Mouse (Mus musculus): ENCODE measurements around the gene Eef1akmt3. TPM values are rescaled to one million over a fixed set of nuclear protein-coding genes. Genes with fewer than 3 reads are reported as not detected.
"Not testable (repeated sequence)": the region's sequence is repeated elsewhere in the genome, so short reads cannot be mapped to it uniquely, and the experiment has no call there.

Gene Eef1akmt3
- polyA plus RNA-seq, 1 experiment from 2014 or later: 0.36 TPM

DNA sequence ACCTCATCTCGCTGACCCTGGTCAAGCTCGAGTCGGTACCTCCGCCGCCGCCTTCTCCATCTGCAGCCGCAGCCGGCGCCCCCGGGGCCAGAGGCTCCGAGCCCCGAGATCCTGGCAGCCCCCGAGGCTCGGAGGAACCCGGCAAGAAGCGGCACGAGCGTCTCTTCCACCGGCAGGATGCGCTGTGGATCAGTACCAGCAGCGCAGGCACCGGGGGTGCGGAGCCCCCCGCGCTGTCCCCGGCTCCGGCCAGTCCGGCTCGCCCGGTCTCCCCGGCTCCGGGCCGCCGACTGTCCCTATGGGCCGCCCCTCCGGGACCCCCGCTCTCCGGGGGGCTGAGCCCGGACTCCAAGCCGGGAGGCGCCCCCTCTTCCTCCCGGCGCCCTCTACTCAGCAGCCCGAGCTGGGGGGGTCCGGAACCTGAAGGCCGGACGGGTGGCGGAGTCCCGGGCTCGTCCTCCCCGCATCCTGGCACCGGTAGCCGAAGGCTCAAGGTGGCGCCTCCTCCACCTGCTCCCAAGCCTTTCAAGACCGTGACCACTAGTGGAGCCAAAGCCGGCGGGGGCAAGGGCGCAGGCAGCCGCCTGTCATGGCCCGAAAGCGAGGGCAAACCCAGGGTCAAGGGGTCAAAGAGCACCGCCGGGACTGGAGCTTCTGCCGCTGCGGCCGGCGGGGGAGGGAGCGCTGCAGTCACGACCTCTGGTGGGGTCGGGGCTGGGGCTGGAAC, 38.5 kb upstream of the Eef1akmt3 start:
- Histone ChIP-seq H3K4me3 (ENCODE audit: low read length) (peak overlapping the region; percentile 47), H3K4me1 (replicated peaks; ENCODE audit: control insufficient read depth, insufficient read depth, low read length) (peaks cover 19% of the 10 kb centered on the region)
- no peak for ATAC-seq (ENCODE audit: low read depth)

GRCm38 (mm10) chr10:127078677-127079575, 37.6 kb upstream of the Eef1akmt3 start:
- peak overlapping the region; percentile 47 for H3K4me3 ChIP-seq (ENCODE audit: low read length)
- H3K9ac ChIP-seq (ENCODE audit: low read length): peak overlapping the region; percentile 41
- H3K4me1 ChIP-seq (replicated peaks; ENCODE audit: control insufficient read depth, insufficient read depth, low read length): peaks cover 19% of the 10 kb centered on the region
- no peaks in the 10 kb centered on the region for H3K36me3 ChIP-seq (ENCODE audit: control insufficient read depth, insufficient read depth, low read length)
- H3K9me3 ChIP-seq (ENCODE audit: control insufficient read depth, low read length): no peaks in the 10 kb centered on the region
- peak overlapping the region; percentile 81 for H3K4me2 ChIP-seq (ENCODE audit: low read depth, low read length)
- no peak overlapping the region for H3K27ac ChIP-seq (ENCODE audit: low read length)
- ATAC-seq (ENCODE audit: low read depth): peak; percentile 40; the same call in 1 of the 2 replicates
- WGBS: 2% methylated on average over 27 of the region's 49 CpGs
- H3K27me3 ChIP-seq (ENCODE audit: control insufficient read depth, insufficient read depth, low read depth, low read length): peaks cover 75% of the 10 kb centered on the region

More for the DNA sequence above, 38.5 kb upstream of the Eef1akmt3 start:
- Histone ChIP-seq H3K27me3 (ENCODE audit: control insufficient read depth, insufficient read depth, low read depth, low read length) (peaks cover 75% of the 10 kb centered on the region), H3K9ac (ENCODE audit: low read length) (peak overlapping the region; percentile 41), H3K36me3 (ENCODE audit: control insufficient read depth, insufficient read depth, low read length) (no peaks in the 10 kb centered on the region), H3K27ac (ENCODE audit: low read length) (no peak overlapping the region), H3K9me3 (ENCODE audit: control insufficient read depth, low read length) (no peaks in the 10 kb centered on the region), H3K4me2 (ENCODE audit: low read depth, low read length) (peak overlapping the region; percentile 81)
- 5% methylated on average over 64 of the region's 70 CpGs for WGBS

DNA sequence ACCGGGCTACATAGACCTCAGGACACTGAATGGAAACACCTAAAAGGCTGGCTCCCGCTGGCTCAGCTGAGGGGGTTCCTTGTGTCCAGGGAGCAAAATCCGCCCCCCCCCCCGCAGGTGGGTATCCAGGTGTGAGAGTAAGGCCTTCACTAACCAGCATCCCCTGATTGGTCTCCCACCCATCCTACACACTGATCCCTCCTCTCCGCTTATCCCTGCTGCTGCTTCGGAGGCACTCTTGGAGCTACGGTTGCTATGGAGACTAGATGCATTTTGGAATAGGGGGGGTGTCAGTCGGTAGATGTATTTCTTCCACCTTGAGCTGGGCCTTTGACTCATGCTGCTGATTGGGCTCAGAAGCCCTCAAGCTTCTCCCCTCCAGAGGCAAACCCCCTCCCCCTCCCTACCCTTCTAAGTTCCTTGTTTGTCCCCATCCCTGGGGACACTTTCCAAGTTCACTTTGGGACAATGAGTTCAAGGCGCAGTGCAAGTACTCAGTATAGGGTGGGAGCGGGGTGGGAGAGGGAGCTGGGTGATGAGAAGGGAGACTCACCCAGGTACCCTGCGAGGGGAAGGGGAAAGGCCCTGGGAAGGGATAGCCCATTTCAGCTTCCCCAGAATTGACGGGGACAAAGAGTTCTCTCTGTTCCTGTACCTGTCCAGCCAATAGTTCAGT, 36.8 kb upstream of the Eef1akmt3 start:
- no peak overlapping the region for H3K27ac ChIP-seq (ENCODE audit: low read length)
- H3K9me3 ChIP-seq (ENCODE audit: control insufficient read depth, low read length): no peaks in the 10 kb centered on the region
- 5% methylated on average over 12 of the region's 12 CpGs for WGBS
- H3K27me3 ChIP-seq (ENCODE audit: control insufficient read depth, insufficient read depth, low read depth, low read length): peaks cover 67% of the 10 kb centered on the region
- peak overlapping the region; percentile 47 for H3K4me3 ChIP-seq (ENCODE audit: low read length)
- no peaks in the 10 kb centered on the region for H3K36me3 ChIP-seq (ENCODE audit: control insufficient read depth, insufficient read depth, low read length)
- no peak overlapping the region for H3K9ac ChIP-seq (ENCODE audit: low read length)
- ATAC-seq (ENCODE audit: low read depth): no peak
- peak overlapping the region; percentile 81; the same call in 1 of the 2 replicates for H3K4me2 ChIP-seq (ENCODE audit: low read depth, low read length)
- peaks cover 19% of the 10 kb centered on the region for H3K4me1 ChIP-seq (replicated peaks; ENCODE audit: control insufficient read depth, insufficient read depth, low read length)

DNA sequence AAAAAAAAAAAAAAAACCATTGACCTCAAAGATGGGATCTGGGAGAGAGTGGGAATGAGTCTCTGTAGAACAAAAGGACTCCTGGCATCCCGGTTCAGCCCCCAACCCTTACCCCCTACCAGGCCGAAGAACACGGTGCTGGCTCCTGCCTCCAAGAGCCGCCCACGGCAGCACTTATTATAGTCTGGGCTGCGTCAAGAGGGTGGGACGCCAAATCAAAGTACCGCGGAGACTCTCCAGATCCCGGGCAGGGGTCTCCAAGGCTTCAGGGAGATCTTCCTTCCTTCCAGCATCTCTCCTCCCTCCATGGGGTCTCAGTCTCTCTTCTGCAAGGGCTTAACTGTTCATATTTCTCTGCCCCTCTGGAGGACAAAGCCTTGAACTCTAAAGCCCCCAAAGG, 36.2 kb upstream of the Eef1akmt3 start:
- peaks cover 19% of the 10 kb centered on the region for H3K4me1 ChIP-seq (replicated peaks; ENCODE audit: control insufficient read depth, insufficient read depth, low read length)
- H3K9ac ChIP-seq (ENCODE audit: low read length): no peak overlapping the region
- no peaks in the 10 kb centered on the region for H3K9me3 ChIP-seq (ENCODE audit: control insufficient read depth, low read length)
- no peaks in the 10 kb centered on the region for H3K36me3 ChIP-seq (ENCODE audit: control insufficient read depth, insufficient read depth, low read length)
- no peak overlapping the region for H3K4me2 ChIP-seq (ENCODE audit: low read depth, low read length)
- ATAC-seq (ENCODE audit: low read depth): no peak
- no peak overlapping the region for H3K27ac ChIP-seq (ENCODE audit: low read length)
- 13% methylated on average over 10 of the region's 10 CpGs for WGBS
- no peak overlapping the region for H3K4me3 ChIP-seq (ENCODE audit: low read length)
- peaks cover 62% of the 10 kb centered on the region for H3K27me3 ChIP-seq (ENCODE audit: control insufficient read depth, insufficient read depth, low read depth, low read length)

DNA sequence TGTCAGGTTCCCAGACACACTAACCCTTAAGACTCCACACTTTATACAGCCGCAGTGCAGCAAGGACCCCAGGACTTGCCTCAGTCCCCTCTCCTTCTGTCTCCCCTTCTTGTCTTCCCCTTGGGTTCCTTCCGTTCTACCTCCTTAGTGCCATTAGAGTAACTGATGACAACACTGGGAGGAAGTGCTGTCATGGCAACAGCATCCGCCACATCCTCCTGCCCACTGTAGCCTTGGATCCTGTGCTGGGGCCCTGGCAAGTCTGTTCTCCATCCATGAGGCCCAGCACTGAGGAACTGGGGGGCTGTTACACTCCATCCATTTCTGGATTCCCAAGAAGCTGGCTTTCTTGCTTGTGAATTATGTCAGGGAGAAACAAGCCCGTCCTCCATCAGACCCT, 34.8 kb upstream of the Eef1akmt3 start:
- no peak for ATAC-seq (ENCODE audit: low read depth)
- Histone ChIP-seq H3K9me3 (ENCODE audit: control insufficient read depth, low read length) (no peaks in the 10 kb centered on the region), H3K4me3 (ENCODE audit: low read length) (no peak overlapping the region), H3K36me3 (ENCODE audit: control insufficient read depth, insufficient read depth, low read length) (no peaks in the 10 kb centered on the region), H3K9ac (ENCODE audit: low read length) (no peak overlapping the region), H3K4me1 (replicated peaks; ENCODE audit: control insufficient read depth, insufficient read depth, low read length) (peaks cover 16% of the 10 kb centered on the region), H3K27ac (ENCODE audit: low read length) (no peak overlapping the region), H3K27me3 (ENCODE audit: control insufficient read depth, insufficient read depth, low read depth, low read length) (peaks cover 48% of the 10 kb centered on the region), H3K4me2 (ENCODE audit: low read depth, low read length) (no peak overlapping the region)
- WGBS: 26% methylated on average over 4 of the region's 4 CpGs

DNA sequence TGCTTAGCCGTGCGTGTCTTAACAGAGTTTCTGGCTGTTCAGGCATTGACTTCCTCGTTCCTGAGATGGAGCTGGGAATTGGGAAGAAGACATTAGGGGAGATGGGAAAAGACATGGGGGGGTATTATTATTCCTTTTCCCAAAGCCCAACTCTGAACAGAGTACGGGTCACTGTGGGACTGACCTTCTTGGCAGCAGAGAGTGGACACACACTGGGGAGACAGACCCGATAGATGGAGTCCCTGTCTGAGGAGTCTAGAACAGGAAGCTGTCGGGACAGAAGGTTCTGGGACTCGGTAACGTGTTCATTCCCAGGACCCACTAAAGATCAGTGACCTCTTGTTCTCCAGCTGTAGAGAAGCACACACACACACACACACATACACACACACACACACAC, 34.3 kb upstream of the Eef1akmt3 start:
- no peak overlapping the region for H3K9ac ChIP-seq (ENCODE audit: low read length)
- H3K27ac ChIP-seq (ENCODE audit: low read length): no peak overlapping the region
- H3K4me1 ChIP-seq (replicated peaks; ENCODE audit: control insufficient read depth, insufficient read depth, low read length): peaks cover 17% of the 10 kb centered on the region
- no peak overlapping the region for H3K4me2 ChIP-seq (ENCODE audit: low read depth, low read length)
- H3K9me3 ChIP-seq (ENCODE audit: control insufficient read depth, low read length): no peaks in the 10 kb centered on the region
- no peak overlapping the region for H3K4me3 ChIP-seq (ENCODE audit: low read length)
- H3K27me3 ChIP-seq (ENCODE audit: control insufficient read depth, insufficient read depth, low read depth, low read length): peaks cover 44% of the 10 kb centered on the region
- no peaks in the 10 kb centered on the region for H3K36me3 ChIP-seq (ENCODE audit: control insufficient read depth, insufficient read depth, low read length)
- ATAC-seq (ENCODE audit: low read depth): no peak
- 58% methylated on average over 8 of the region's 8 CpGs for WGBS

GRCm38 (mm10) chr10:127075080-127075479, 33.8 kb upstream of the Eef1akmt3 start, which contains the start of gene Agap2:
Gene Agap2, plus strand, starts transcription at chr10:127075284.
- Histone ChIP-seq H3K36me3 (ENCODE audit: control insufficient read depth, insufficient read depth, low read length) (no peaks in the 10 kb centered on the region), H3K4me1 (replicated peaks; ENCODE audit: control insufficient read depth, insufficient read depth, low read length) (peaks cover 16% of the 10 kb centered on the region), H3K9me3 (ENCODE audit: control insufficient read depth, low read length) (no peaks in the 10 kb centered on the region), H3K27me3 (ENCODE audit: control insufficient read depth, insufficient read depth, low read depth, low read length) (peaks cover 38% of the 10 kb centered on the region), H3K4me2 (ENCODE audit: low read depth, low read length) (no peak within 1 kb of the TSS), H3K9ac (ENCODE audit: low read length) (no peak within 1 kb of the TSS), H3K27ac (ENCODE audit: low read length) (no peak within 1 kb of the TSS), H3K4me3 (ENCODE audit: low read length) (no peak within 1 kb of the TSS)
- ATAC-seq (ENCODE audit: low read depth): no peak
- 56% methylated on average over 9 of the region's 9 CpGs for WGBS

DNA sequence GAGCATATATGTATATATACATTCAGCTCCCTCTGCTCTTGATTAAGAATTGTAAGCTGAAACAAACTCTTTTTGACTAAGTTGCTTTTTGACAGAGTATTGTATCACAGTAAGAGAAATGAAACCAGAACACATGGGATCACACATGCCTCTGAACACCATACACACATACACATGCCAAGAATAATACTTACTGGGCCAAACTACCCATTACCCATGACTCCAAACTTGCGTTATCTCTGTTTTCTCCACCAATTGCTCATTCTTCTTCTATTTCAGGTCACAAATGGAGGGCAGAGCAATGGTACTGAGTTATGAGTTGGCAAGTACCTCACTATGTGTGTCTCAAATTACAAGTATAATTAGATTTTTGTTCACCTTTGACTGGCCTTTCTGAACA, 32.7 kb upstream of the Eef1akmt3 start:
- H3K27ac ChIP-seq (ENCODE audit: low read length): no peak overlapping the region
- ATAC-seq (ENCODE audit: low read depth): no peak
- WGBS: 87% methylated on average over 1 of the region's 1 CpGs
- no peak overlapping the region for H3K4me2 ChIP-seq (ENCODE audit: low read depth, low read length)
- H3K4me1 ChIP-seq (replicated peaks; ENCODE audit: control insufficient read depth, insufficient read depth, low read length): peaks cover 10% of the 10 kb centered on the region
- H3K36me3 ChIP-seq (ENCODE audit: control insufficient read depth, insufficient read depth, low read length): no peaks in the 10 kb centered on the region
- H3K9ac ChIP-seq (ENCODE audit: low read length): no peak overlapping the region
- no peak overlapping the region for H3K4me3 ChIP-seq (ENCODE audit: low read length)
- H3K9me3 ChIP-seq (ENCODE audit: control insufficient read depth, low read length): no peaks in the 10 kb centered on the region
- peaks cover 27% of the 10 kb centered on the region for H3K27me3 ChIP-seq (ENCODE audit: control insufficient read depth, insufficient read depth, low read depth, low read length)

DNA sequence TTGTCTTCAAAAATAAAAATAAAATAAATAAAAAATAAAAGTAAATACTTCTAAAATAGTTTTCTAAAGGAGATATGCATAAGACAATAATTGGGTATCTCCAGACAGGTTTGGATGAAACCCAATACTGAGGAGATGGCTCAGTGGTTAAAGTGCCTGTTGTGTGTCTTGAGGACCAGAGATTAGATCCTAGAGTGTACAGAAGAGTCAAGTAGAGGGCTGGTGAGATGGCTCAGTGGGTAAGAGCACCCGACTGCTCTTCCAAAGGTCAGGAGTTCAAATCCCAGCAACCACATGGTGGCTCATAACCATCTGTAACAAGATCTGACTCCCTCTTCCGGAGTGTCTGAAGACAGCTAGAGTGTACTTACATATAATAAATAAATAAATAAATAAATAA, 31.7 kb upstream of the Eef1akmt3 start:
- H3K36me3 ChIP-seq (ENCODE audit: control insufficient read depth, insufficient read depth, low read length); ATAC-seq (ENCODE audit: low read depth); H3K27ac ChIP-seq (ENCODE audit: low read length); H3K9ac ChIP-seq (ENCODE audit: low read length); H3K4me2 ChIP-seq (ENCODE audit: low read depth, low read length); H3K4me3 ChIP-seq (ENCODE audit: low read length); H3K9me3 ChIP-seq (ENCODE audit: control insufficient read depth, low read length): not testable (repeated sequence)
- Histone ChIP-seq H3K4me1 (replicated peaks; ENCODE audit: control insufficient read depth, insufficient read depth, low read length) (peaks cover 19% of the 10 kb centered on the region), H3K27me3 (ENCODE audit: control insufficient read depth, insufficient read depth, low read depth, low read length) (peaks cover 17% of the 10 kb centered on the region)
- WGBS: 65% methylated on average over 2 of the region's 2 CpGs

Measured in lung, embryonic 16.5 days (tissue).